In genomic region chr13:41581058-41581457, GRCm38 (mm10) we compare ENCODE assay signal across 25 mouse cellular contexts.
"Had no signal": no experiment of that assay in that cellular context is flagged by ENCODE, and none has a peak within 500 bp of the region (broad histone marks: within the 10 kb centered on the region; RNA-seq: fewer than 3 reads in every experiment).

No protein-coding gene starts in this region.

- ATAC-seq: forebrain, postnatal 0 days; hindbrain, postnatal 0 days; intestine, embryonic 16.5 days had no signal

- H3K27ac ChIP-seq: heart, adult 2 months; heart, embryonic 13.5 days; heart, embryonic 15.5 days; hindbrain, embryonic 13.5 days; hindbrain, embryonic 15.5 days; hindbrain, postnatal 0 days; kidney, embryonic 15.5 days; kidney, postnatal 0 days; limb, embryonic 13.5 days had no signal

- H3K27me3 ChIP-seq: heart, embryonic 13.5 days; heart, embryonic 15.5 days; hindbrain, embryonic 13.5 days; hindbrain, embryonic 15.5 days; kidney, embryonic 15.5 days; limb, embryonic 13.5 days had no signal

- DNase-seq: forebrain, postnatal 0 days; gastrocnemius, postnatal 14 days; gastrocnemius, postnatal 36 days; heart, adult 11 months; heart, adult 2 months; heart, postnatal 14 days; heart, postnatal 36 days; kidney, adult 11 months; kidney, adult 2 months; kidney, adult 9 months; kidney, postnatal 14 days; kidney, postnatal 36 days; layer of hippocampus, adult 9-11 months; layer of hippocampus, postnatal 36 days; left cerebral cortex, postnatal 4 days had no signal

- H3K9me3 ChIP-seq: heart, embryonic 15.5 days; hindbrain, embryonic 15.5 days had no signal

- H3K4me1 ChIP-seq: heart, embryonic 15.5 days; hindbrain, embryonic 13.5 days; hindbrain, embryonic 15.5 days; kidney, embryonic 15.5 days had no signal

- H3K4me3 ChIP-seq: heart, adult 2 months; heart, embryonic 13.5 days; heart, embryonic 15.5 days; hindbrain, embryonic 13.5 days; hindbrain, embryonic 15.5 days; kidney, embryonic 15.5 days; limb, embryonic 13.5 days had no signal

- H3K9ac ChIP-seq: forebrain, postnatal 0 days; heart, embryonic 13.5 days; heart, embryonic 15.5 days; hindbrain, embryonic 13.5 days; hindbrain, embryonic 15.5 days; kidney, embryonic 15.5 days; limb, embryonic 13.5 days had no signal

- H3K4me2 ChIP-seq: heart, embryonic 11.5 days; heart, embryonic 13.5 days; heart, embryonic 15.5 days; hindbrain, embryonic 13.5 days; hindbrain, embryonic 15.5 days; kidney, embryonic 15.5 days; limb, embryonic 13.5 days had no signal

- H3K36me3 ChIP-seq: heart, embryonic 13.5 days; heart, embryonic 15.5 days; hindbrain, embryonic 13.5 days; hindbrain, embryonic 15.5 days; kidney, embryonic 15.5 days; limb, embryonic 13.5 days had no signal
